Mouse (Mus musculus): ENCODE results near the gene Tbl2. TPM values are rescaled to one million over a fixed set of nuclear protein-coding genes. Genes with fewer than 3 reads are reported as not detected.

Gene Tbl2
- polyA plus RNA-seq (2016; fragmentation: Nextera tagmentation; extraction: Ambion mirVana), result 26.9 and 27.2 TPM in 2 replicates

DNA sequence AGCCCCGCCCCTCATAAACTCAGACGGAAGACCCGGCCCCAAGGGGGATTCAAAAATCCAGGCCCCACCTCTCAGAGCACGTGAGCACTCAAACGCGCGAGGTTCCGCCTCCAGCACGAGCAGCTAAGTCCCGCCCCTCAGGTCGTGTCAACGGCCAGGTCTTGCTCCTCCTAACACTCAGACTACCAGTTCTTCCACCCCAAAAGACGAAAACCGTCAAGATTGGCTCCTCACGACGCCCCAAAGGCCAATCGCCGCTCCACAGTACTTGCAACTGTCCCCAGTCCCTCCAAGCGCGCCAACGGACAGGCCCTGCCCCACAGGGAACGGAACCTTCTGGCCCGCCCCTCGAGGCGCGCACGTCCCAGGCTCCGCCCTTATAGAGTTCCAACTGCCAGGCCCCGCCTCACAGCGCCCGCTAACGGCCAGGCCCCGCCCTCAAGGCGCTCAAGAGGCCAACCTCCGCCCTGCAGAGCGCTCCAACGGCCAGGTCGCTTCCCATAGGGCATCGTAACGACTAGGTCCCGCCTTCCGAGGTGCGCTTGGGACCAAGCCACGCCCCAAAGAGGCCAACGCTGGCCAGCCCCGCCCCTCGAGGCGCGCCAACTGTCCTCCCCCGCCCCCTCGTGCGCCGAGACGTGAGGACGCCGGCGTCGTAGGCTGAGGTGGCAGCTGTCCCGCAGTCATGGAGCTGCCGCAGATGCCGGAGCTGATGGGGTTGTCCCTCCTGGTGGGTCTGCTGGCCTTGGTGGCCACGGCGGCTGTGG is at the start of gene Tbl2:
Gene Tbl2, plus strand, starts transcription at position 605 of the 767 bp plus-strand sequence.
- Histone ChIP-seq H3K9ac (peak within 1 kb of the TSS; percentile 80), H3K27ac (peak within 1 kb of the TSS; percentile 83), H3K36me3 (peaks cover 15% of the 10 kb centered on the region), H3K27me3 (no peaks in the 10 kb centered on the region), H3K9me3 (replicated peaks) (no peaks in the 10 kb centered on the region), H3K4me2 (replicated peaks) (peak within 1 kb of the TSS; percentile 68), H3K4me1 (peaks cover 17% of the 10 kb centered on the region), H3K4me3 (peak within 1 kb of the TSS; percentile 79)
- ATAC-seq (ENCODE audit: low FRiP score), result peak; percentile 98
- under 1% methylated on average over 63 of the region's 63 CpGs for WGBS

DNA sequence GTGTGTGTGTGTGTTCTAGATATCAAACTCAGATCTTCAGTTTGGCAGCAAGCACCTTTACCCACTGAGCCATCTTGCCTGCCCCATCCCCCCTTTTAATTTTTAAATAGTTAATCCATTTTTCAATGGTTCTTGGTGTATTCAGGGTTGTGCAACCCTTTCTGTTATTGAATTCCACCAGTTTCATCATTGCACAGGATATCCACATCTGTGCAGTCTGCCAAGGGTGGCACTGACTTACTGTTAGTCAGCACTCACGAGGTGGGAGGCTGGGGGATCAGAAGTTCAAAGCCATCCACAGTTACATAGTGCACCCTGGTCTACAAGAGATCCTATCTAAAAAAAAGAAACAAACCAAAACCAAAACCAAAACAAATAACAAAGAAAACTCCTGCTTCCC is 48.5 kb upstream of the Tbl2 start:
- no peaks in the 10 kb centered on the region for H3K9me3 ChIP-seq (replicated peaks)
- H3K27me3 ChIP-seq, result peaks cover 19% of the 10 kb centered on the region
- H3K27ac ChIP-seq, result no peak overlapping the region
- no peak overlapping the region for H3K9ac ChIP-seq
- H3K4me3 ChIP-seq, result no peak overlapping the region
- H3K4me1 ChIP-seq, result no peaks in the 10 kb centered on the region
- no peak overlapping the region for H3K4me2 ChIP-seq (replicated peaks)
- no peak for ATAC-seq (ENCODE audit: low FRiP score)
- no peaks in the 10 kb centered on the region for H3K36me3 ChIP-seq
- 59% methylated on average over 1 of the region's 1 CpGs for WGBS

- H3K27me3 ChIP-seq, result peaks cover 49% of the 10 kb centered on the region
- no peak overlapping the region for H3K4me3 ChIP-seq
- no peak overlapping the region for H3K4me2 ChIP-seq (replicated peaks)
- no peak overlapping the region for H3K9ac ChIP-seq
- peaks cover 16% of the 10 kb centered on the region for H3K4me1 ChIP-seq
- ATAC-seq (ENCODE audit: low FRiP score), result no peak
- H3K27ac ChIP-seq, result no peak overlapping the region
- no peaks in the 10 kb centered on the region for H3K9me3 ChIP-seq (replicated peaks)
- H3K36me3 ChIP-seq, result no peaks in the 10 kb centered on the region
- 65% methylated on average over 11 of the region's 11 CpGs for WGBS
These were observed 45.3 kb upstream of the Tbl2 start for GRCm38 (mm10) chr5:135103999-135104660.

DNA sequence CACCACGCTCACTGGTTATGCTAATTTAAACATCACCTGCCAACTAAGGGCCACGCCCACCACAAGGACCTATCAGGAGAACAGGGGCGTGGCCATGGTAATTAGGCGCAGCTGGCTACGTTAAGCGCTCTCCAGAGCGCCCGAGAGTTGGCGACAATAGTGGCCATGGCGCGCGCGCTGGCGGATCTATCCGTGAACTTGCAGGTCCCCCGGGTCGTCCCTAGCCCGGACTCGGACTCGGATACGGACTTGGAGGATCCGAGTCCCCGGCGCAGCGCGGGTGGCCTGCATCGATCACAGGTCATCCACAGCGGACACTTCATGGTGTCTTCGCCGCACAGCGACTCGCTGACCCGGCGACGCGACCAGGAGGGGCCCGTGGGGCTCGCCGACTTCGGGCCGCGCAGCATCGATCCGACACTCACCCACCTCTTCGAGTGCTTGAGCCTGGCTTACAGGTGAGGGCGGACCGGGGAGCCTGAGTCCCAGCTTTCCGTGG is 42.6 kb upstream of the Tbl2 start:
- H3K9ac ChIP-seq, result peak overlapping the region; percentile 60
- H3K27me3 ChIP-seq, result peaks cover 67% of the 10 kb centered on the region
- peak; percentile 89 for ATAC-seq (ENCODE audit: low FRiP score)
- peaks cover 16% of the 10 kb centered on the region for H3K4me1 ChIP-seq
- no peak overlapping the region for H3K27ac ChIP-seq
- peak overlapping the region; percentile 48 for H3K4me3 ChIP-seq
- WGBS, result under 1% methylated on average over 48 of the region's 48 CpGs
- H3K4me2 ChIP-seq (replicated peaks), result peak overlapping the region; percentile 92
- H3K36me3 ChIP-seq, result no peaks in the 10 kb centered on the region
- no peaks in the 10 kb centered on the region for H3K9me3 ChIP-seq (replicated peaks)

GRCm38 (mm10) chr5:135107521-135108501 is 41.6 kb upstream of the Tbl2 start:
- no peak overlapping the region for H3K27ac ChIP-seq
- no peaks in the 10 kb centered on the region for H3K36me3 ChIP-seq
- no peak overlapping the region for H3K9ac ChIP-seq
- ATAC-seq (ENCODE audit: low FRiP score), result 0 out of 2 replicates have a peak, but pooled peaks have one; percentile 50
- no peaks in the 10 kb centered on the region for H3K9me3 ChIP-seq (replicated peaks)
- H3K4me3 ChIP-seq, result peak overlapping the region; percentile 48
- H3K27me3 ChIP-seq, result peaks cover 67% of the 10 kb centered on the region
- H3K4me1 ChIP-seq, result peaks cover 16% of the 10 kb centered on the region
- peak overlapping the region; percentile 92 for H3K4me2 ChIP-seq (replicated peaks)
- WGBS, result 10% methylated on average over 40 of the region's 40 CpGs

- H3K4me3 ChIP-seq, result no peak overlapping the region
These were observed 40.4 kb upstream of the Tbl2 start for GRCm38 (mm10) chr5:135109017-135109416.

DNA sequence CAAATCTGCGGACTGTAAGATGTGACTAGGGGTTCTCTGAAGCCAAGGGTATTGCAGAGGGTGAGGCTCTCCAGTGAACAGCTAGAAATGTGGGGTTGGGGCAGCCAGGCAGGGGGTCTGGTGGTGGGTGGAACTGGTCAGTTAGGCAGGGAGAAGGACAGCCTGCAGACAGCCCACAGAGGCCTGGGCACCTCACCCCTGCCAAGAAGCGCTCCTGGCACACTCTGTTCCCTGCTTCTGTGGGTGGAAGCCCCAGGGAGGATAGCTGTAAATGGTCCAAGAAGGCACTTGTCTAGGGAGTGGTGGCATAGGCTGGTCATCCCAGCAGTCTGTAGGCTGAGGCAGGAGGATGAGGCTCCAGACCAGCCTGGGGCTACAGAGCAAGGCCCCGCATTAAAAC is 40.0 kb upstream of the Tbl2 start:
- no peak for ATAC-seq (ENCODE audit: low FRiP score)
- 88% methylated on average over 3 of the region's 3 CpGs for WGBS
- H3K27me3 ChIP-seq, result peaks cover 62% of the 10 kb centered on the region
- no peak overlapping the region for H3K4me3 ChIP-seq
- peaks cover 16% of the 10 kb centered on the region for H3K4me1 ChIP-seq
- no peak overlapping the region for H3K4me2 ChIP-seq (replicated peaks)
- no peaks in the 10 kb centered on the region for H3K9me3 ChIP-seq (replicated peaks)
- no peak overlapping the region for H3K9ac ChIP-seq
- no peaks in the 10 kb centered on the region for H3K36me3 ChIP-seq
- H3K27ac ChIP-seq, result no peak overlapping the region

More at GRCm38 (mm10) chr5:135109017-135109416, 40.4 kb upstream of the Tbl2 start:
- H3K4me2 ChIP-seq (replicated peaks), result no peak overlapping the region
- H3K4me1 ChIP-seq, result peaks cover 16% of the 10 kb centered on the region
- H3K9me3 ChIP-seq (replicated peaks), result no peaks in the 10 kb centered on the region
- no peak overlapping the region for H3K27ac ChIP-seq
- no peak overlapping the region for H3K9ac ChIP-seq
- H3K27me3 ChIP-seq, result peaks cover 65% of the 10 kb centered on the region
- no peaks in the 10 kb centered on the region for H3K36me3 ChIP-seq
- WGBS, result 48% methylated on average over 6 of the region's 6 CpGs
- ATAC-seq (ENCODE audit: low FRiP score), result no peak

- Histone ChIP-seq H3K27ac (no peak overlapping the region), H3K4me1 (peaks cover 16% of the 10 kb centered on the region), H3K9ac (no peak overlapping the region), H3K4me2 (replicated peaks) (no peak overlapping the region), H3K27me3 (peaks cover 56% of the 10 kb centered on the region), H3K4me3 (no peak overlapping the region), H3K36me3 (no peaks in the 10 kb centered on the region), H3K9me3 (replicated peaks) (no peaks in the 10 kb centered on the region)
- 69% methylated on average over 6 of the region's 6 CpGs for WGBS
- ATAC-seq (ENCODE audit: low FRiP score), result no peak
These were observed 39.5 kb upstream of the Tbl2 start for GRCm38 (mm10) chr5:135109976-135110375.

DNA sequence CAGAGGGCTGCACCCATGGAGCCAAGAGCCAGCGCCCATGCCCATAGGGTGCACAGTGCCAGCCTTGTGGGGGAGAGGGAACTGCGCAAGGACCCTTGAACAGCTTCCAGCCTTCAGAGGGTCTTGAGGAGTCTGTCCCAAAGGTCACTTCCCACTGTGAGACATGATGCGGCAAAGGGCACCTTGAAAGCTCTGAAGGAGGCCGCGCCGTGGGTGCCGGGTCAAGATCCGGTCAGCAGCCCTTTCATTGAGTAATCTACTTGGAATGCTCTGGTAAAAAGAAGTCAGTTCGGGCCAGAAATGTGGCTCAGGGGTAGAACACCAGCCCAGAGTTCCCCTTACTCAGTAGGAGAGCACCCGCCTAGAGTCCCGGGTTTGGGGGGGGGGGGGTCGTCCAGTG is 35.7 kb upstream of the Tbl2 start:
- Histone ChIP-seq H3K4me2 (replicated peaks) (no peak overlapping the region), H3K27ac (no peak overlapping the region), H3K27me3 (peaks cover 22% of the 10 kb centered on the region), H3K9ac (no peak overlapping the region), H3K4me3 (no peak overlapping the region), H3K36me3 (no peaks in the 10 kb centered on the region), H3K9me3 (replicated peaks) (no peaks in the 10 kb centered on the region), H3K4me1 (no peaks in the 10 kb centered on the region)
- WGBS, result 87% methylated on average over 12 of the region's 12 CpGs
- ATAC-seq (ENCODE audit: low FRiP score), result no peak

- no peak for ATAC-seq (ENCODE audit: low FRiP score)
- no peak overlapping the region for H3K4me2 ChIP-seq (replicated peaks)
These were observed 34.2 kb upstream of the Tbl2 start for GRCm38 (mm10) chr5:135115241-135115640.

GRCm38 (mm10) chr5:135118589-135119081 is 30.8 kb upstream of the Tbl2 start:
- 34% methylated on average over 6 of the region's 6 CpGs for WGBS
- Histone ChIP-seq H3K4me3 (no peak overlapping the region), H3K9me3 (replicated peaks) (no peaks in the 10 kb centered on the region), H3K4me1 (no peaks in the 10 kb centered on the region), H3K36me3 (no peaks in the 10 kb centered on the region), H3K4me2 (replicated peaks) (no peak overlapping the region), H3K9ac (no peak overlapping the region), H3K27me3 (peaks cover 15% of the 10 kb centered on the region), H3K27ac (no peak overlapping the region)
- ATAC-seq (ENCODE audit: low FRiP score), result no peak

More at GRCm38 (mm10) chr5:135115241-135115640, 34.2 kb upstream of the Tbl2 start:
- Histone ChIP-seq H3K36me3 (no peaks in the 10 kb centered on the region), H3K4me1 (no peaks in the 10 kb centered on the region), H3K27me3 (peaks cover 7% of the 10 kb centered on the region), H3K27ac (no peak overlapping the region), H3K9ac (no peak overlapping the region), H3K4me3 (no peak overlapping the region), H3K9me3 (replicated peaks) (no peaks in the 10 kb centered on the region)
- 90% methylated on average over 8 of the region's 8 CpGs for WGBS

Measured in hindbrain, embryonic 12.5 days (tissue).